Mouse (Mus musculus): ENCODE measurements around the gene Yipf6. TPM values are rescaled to one million over a fixed set of nuclear protein-coding genes. Genes with fewer than 3 reads are reported as not detected.
"Not testable (repeated sequence)": the region's sequence is repeated elsewhere in the genome, so short reads cannot be mapped to it uniquely, and the experiment has no call there.

Gene Yipf6
- polyA plus RNA-seq, 1 experiment from 2014 or later = 16.5 TPM

DNA sequence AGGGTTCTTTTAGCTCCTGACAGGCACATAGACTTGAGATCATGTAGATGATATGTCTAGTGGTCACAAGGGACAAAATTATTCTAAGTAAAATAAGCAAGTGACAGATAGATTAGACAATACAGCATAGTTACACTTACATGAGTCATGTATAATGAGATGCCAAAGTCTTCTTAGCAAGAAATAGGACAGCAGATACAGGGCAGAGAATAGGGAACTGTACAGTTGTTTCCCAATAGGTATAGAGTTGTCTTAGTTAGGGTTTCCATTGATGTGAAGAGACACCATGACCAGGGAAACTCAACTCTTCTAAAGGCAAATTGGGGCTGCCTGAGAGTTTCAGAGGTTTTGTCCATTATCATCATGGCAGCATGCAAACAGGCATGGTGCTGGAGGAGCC is 27.6 kb downstream of the Yipf6 start:
- H3K27ac ChIP-seq (replicated peaks) = no peak overlapping the region
- no peaks in the 10 kb centered on the region for H3K27me3 ChIP-seq
- no peaks in the 10 kb centered on the region for H3K36me3 ChIP-seq
- no peak overlapping the region for H3K4me2 ChIP-seq
- H3K4me3 ChIP-seq = no peak overlapping the region
- no peaks in the 10 kb centered on the region for H3K9me3 ChIP-seq
- no peaks in the 10 kb centered on the region for H3K4me1 ChIP-seq (replicated peaks)
- H3K9ac ChIP-seq = no peak overlapping the region
- ATAC-seq (ENCODE audit: low FRiP score, low read depth) = no peak

- H3K4me2 ChIP-seq = no peak overlapping the region
- H3K9ac ChIP-seq = no peak overlapping the region
- no peaks in the 10 kb centered on the region for H3K27me3 ChIP-seq
- no peak for ATAC-seq (ENCODE audit: low FRiP score, low read depth)
- H3K9me3 ChIP-seq = no peaks in the 10 kb centered on the region
- H3K4me3 ChIP-seq = no peak overlapping the region
- no peaks in the 10 kb centered on the region for H3K36me3 ChIP-seq
- no peak overlapping the region for H3K27ac ChIP-seq (replicated peaks)
- H3K4me1 ChIP-seq (replicated peaks) = no peaks in the 10 kb centered on the region
These were observed 28.4 kb downstream of the Yipf6 start for GRCm38 (mm10) chrX:98964513-98964912.

DNA sequence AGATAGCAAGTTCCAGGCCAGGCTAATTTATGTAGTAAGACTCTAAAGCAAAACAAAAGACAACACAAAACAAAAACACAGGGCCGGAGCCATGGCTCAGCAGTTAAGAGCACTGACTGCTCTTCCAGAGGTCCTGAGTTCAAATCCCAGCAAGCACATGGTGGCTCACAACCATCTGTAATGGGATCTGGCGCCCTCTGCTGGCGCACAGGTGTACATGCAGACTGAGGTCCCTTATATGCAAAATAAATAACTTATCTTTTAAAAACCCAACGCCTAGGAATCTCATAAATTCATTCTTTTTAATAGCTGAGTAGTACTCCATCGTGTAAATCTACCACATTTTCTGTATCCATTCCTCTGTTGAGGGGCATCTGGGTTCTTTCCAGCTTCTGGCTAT is 50.5 kb downstream of the Yipf6 start:
- not testable (repeated sequence) for H3K36me3 ChIP-seq; H3K27me3 ChIP-seq; H3K9me3 ChIP-seq; H3K4me2 ChIP-seq; H3K4me1 ChIP-seq (replicated peaks); H3K27ac ChIP-seq (replicated peaks); ATAC-seq (ENCODE audit: low FRiP score, low read depth); H3K9ac ChIP-seq; H3K4me3 ChIP-seq
- 61% methylated on average over 5 of the region's 5 CpGs for whole genome bisulfite sequencing

- no peak overlapping the region for H3K27ac ChIP-seq (replicated peaks)
- ATAC-seq (ENCODE audit: low FRiP score, low read depth) = no peak; the same call in 1 of the 2 replicates
- no peak overlapping the region for H3K4me3 ChIP-seq
These were observed 53.5 kb downstream of the Yipf6 start for GRCm38 (mm10) chrX:98989574-98989973.

More at GRCm38 (mm10) chrX:98989574-98989973, 53.5 kb downstream of the Yipf6 start:
- WGBS = 45% methylated on average over 6 of the region's 6 CpGs
- H3K4me2 ChIP-seq = no peak overlapping the region
- no peaks in the 10 kb centered on the region for H3K36me3 ChIP-seq
- H3K9ac ChIP-seq = no peak overlapping the region
- H3K4me1 ChIP-seq (replicated peaks) = no peaks in the 10 kb centered on the region
- peaks cover 3% of the 10 kb centered on the region; the same call in 1 of the 2 replicates for H3K27me3 ChIP-seq
- H3K9me3 ChIP-seq = no peaks in the 10 kb centered on the region

Other genes starting within 250 kb of the Yipf6 start
- gene Ophn1, start 45.3 kb upstream of the Yipf6 start, polyA plus RNA-seq (2015; fragmentation: Nextera tagmentation; extraction: Ambion mirVana) = 40.2 and 40.8 TPM in 2 replicates
- 5.2 and 5.8 TPM in 2 replicates for gene Stard8, start 66.9 kb downstream of the Yipf6 start, polyA plus RNA-seq (2015; fragmentation: Nextera tagmentation; extraction: Ambion mirVana)
- 28.9 and 29.5 TPM in 2 replicates for gene Efnb1, start 199.8 kb downstream of the Yipf6 start, polyA plus RNA-seq (2015; fragmentation: Nextera tagmentation; extraction: Ambion mirVana)